Mouse (Mus musculus): ENCODE measurements around the gene Nfat5. TPM values are rescaled to one million over a fixed set of nuclear protein-coding genes. Genes with fewer than 3 reads are reported as not detected.

Gene Nfat5
- polyA plus RNA-seq, 1 experiment from 2014 or later, result 8.6 TPM

DNA sequence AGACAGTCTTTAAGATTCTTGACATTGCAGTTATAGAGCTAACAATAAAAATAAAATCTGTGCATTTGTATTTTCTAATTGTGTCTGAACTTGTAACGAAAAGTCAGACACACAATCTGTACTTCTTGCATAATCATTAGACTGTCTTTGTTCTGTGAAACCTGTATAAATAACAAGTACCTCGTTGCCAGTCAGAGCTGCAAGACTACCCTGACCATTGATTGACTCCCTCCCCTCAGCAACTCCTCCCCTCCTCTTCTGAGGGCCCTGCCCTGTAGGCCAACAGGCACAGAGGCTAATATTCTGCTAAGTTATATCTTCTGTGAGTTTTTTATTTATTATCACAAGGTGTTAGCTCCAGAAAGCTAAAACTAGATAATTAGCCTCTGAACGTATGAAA lies 112.7 kb downstream of the Nfat5 start:
- Histone ChIP-seq H3K4me2 (replicated peaks) (no peak overlapping the region), H3K27ac (0 out of 2 replicates have a peak overlapping the region, but pooled peaks have one; percentile 27), H3K36me3 (peaks cover 14% of the 10 kb centered on the region), H3K9me3 (no peaks in the 10 kb centered on the region), H3K9ac (no peak overlapping the region), H3K27me3 (replicated peaks) (no peaks in the 10 kb centered on the region), H3K4me1 (replicated peaks) (peaks cover 10% of the 10 kb centered on the region), H3K4me3 (replicated peaks) (no peak overlapping the region)
- WGBS, result 42% methylated on average over 3 of the region's 3 CpGs
- peak; percentile 39; the same call in 1 of the 2 replicates for ATAC-seq

DNA sequence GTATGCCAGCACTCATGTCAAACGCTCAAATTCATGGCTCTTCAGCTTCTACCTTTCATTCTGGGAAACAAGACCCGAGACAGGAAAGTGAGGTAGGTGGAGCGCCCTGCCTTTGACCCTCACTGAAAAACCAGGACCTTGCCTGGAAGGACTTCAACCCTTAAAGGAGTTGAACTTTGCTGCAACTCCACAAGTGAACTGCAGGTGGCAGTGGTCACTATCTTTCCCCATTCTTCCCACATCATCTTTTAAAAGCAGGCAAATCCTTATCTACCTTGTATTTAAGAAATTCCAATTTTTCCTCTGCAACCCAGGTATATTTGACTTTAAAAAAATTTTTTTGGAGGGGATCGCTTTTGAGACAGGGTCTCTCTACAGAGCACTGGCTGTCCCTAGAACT lies 118.1 kb downstream of the Nfat5 start:
- WGBS, result 58% methylated on average over 4 of the region's 4 CpGs
- Histone ChIP-seq H3K4me1 (replicated peaks) (no peaks in the 10 kb centered on the region), H3K4me2 (replicated peaks) (no peak overlapping the region), H3K27ac (no peak overlapping the region), H3K9me3 (no peaks in the 10 kb centered on the region), H3K27me3 (replicated peaks) (no peaks in the 10 kb centered on the region), H3K9ac (no peak overlapping the region), H3K36me3 (peaks cover 44% of the 10 kb centered on the region), H3K4me3 (replicated peaks) (no peak overlapping the region)
- no peak for ATAC-seq

DNA sequence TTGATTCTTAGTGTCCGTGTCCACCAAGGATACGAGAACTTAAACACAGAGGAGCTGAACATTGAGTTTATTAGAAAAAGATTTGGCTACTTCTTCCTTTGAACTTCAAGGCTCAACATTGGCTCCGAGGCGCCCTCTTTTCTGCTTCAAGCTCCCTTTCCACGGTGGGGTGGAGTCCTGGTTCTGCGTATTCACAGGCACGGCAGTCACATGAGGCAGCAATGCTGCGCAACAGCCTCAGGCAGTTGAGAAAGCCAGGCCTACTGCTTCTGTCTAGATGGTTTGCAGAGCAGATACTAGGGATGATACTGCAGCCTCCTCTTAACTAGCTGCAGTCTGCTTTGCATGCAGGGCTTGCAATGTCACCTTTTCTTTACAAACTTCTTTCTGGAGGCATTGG lies 119.3 kb downstream of the Nfat5 start:
- peaks cover 49% of the 10 kb centered on the region for H3K36me3 ChIP-seq
- no peaks in the 10 kb centered on the region for H3K27me3 ChIP-seq (replicated peaks)
- H3K27ac ChIP-seq, result no peak overlapping the region
- no peak overlapping the region for H3K9ac ChIP-seq
- no peak overlapping the region for H3K4me3 ChIP-seq (replicated peaks)
- H3K9me3 ChIP-seq, result no peaks in the 10 kb centered on the region
- no peak overlapping the region for H3K4me2 ChIP-seq (replicated peaks)
- WGBS, result 89% methylated on average over 8 of the region's 8 CpGs
- no peak for ATAC-seq
- no peaks in the 10 kb centered on the region for H3K4me1 ChIP-seq (replicated peaks)

DNA sequence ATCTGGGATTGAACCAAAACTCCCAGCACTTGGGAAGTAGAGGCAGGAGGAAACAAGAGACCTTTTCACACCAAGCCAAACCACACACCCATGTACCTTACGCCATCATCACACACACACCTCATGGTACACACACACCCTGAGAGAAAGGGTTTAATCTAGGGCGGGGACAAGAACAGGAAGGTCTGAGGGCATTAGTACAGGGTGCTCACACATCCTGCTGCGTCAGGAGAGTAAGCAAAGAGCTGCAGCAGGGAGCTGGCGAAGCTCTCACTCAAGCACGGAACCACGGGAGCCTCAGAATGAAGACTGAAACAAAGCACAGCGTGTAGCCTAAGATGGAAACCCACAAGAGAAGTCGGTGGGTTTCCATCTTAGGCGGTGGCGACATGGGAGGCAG lies 120.6 kb downstream of the Nfat5 start:
- Histone ChIP-seq H3K36me3 (peaks cover 54% of the 10 kb centered on the region), H3K27ac (no peak overlapping the region), H3K27me3 (replicated peaks) (no peaks in the 10 kb centered on the region), H3K4me2 (replicated peaks) (no peak overlapping the region), H3K9me3 (no peaks in the 10 kb centered on the region), H3K4me1 (replicated peaks) (no peaks in the 10 kb centered on the region), H3K9ac (no peak overlapping the region), H3K4me3 (replicated peaks) (no peak overlapping the region)
- 89% methylated on average over 10 of the region's 10 CpGs for WGBS
- ATAC-seq, result no peak

DNA sequence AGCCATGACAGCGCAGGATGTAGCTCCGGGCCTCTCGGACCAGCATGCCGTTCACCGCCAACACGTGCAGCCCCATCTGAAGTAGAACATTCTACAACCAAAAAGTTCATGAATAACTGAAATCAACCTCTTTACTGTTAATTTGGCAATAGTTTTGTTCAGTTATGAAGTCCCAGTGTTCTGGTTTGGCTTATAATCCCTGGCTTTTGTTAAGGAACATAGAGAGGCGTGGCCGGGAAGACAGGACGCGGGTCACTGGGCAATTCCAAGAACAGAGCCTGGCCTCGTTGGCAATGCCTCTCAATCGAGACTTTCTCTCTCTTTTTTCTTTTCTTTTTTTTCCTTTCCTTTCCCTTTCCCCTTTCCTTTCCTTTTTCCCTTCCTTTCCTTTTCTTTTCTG lies 123.7 kb downstream of the Nfat5 start:
- no peaks in the 10 kb centered on the region for H3K9me3 ChIP-seq
- H3K4me2 ChIP-seq (replicated peaks), result no peak overlapping the region
- H3K4me3 ChIP-seq (replicated peaks), result no peak overlapping the region
- peaks cover 53% of the 10 kb centered on the region for H3K36me3 ChIP-seq
- no peaks in the 10 kb centered on the region for H3K4me1 ChIP-seq (replicated peaks)
- 92% methylated on average over 12 of the region's 12 CpGs for WGBS
- H3K9ac ChIP-seq, result no peak overlapping the region
- H3K27ac ChIP-seq, result no peak overlapping the region
- ATAC-seq, result no peak
- H3K27me3 ChIP-seq (replicated peaks), result no peaks in the 10 kb centered on the region

DNA sequence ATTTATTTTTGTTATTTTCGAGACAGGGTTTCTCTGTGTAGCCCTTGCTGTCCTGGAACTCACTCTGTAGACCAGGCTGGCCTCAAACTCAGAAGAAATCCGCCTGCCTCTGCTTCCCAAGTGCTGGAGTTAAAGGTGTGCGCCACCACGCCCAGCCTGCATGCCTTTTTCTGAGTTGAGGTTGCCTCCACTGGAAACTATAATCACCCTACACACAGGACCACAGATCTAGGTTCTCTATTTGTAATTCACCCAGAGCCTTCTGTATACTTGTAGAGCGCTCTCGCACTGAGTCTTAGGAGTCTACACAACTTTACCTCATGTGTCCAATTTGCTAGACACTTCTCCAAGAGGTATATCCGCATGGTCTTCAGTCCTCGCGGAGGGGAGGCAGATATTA lies 130.9 kb downstream of the Nfat5 start:
- peaks cover 8% of the 10 kb centered on the region for H3K4me1 ChIP-seq (replicated peaks)
- peak overlapping the region; percentile 66 for H3K4me2 ChIP-seq (replicated peaks)
- peak; percentile 10; the same call in 1 of the 2 replicates for ATAC-seq
- H3K9ac ChIP-seq, result peak overlapping the region; percentile 91
- H3K9me3 ChIP-seq, result no peaks in the 10 kb centered on the region
- WGBS, result 26% methylated on average over 9 of the region's 9 CpGs
- H3K36me3 ChIP-seq, result peaks cover 14% of the 10 kb centered on the region; the same call in 1 of the 2 replicates
- no peaks in the 10 kb centered on the region for H3K27me3 ChIP-seq (replicated peaks)
- 0 out of 2 replicates have a peak overlapping the region, but pooled peaks have one; percentile 72 for H3K27ac ChIP-seq
- peak overlapping the region; percentile 85 for H3K4me3 ChIP-seq (replicated peaks)

DNA sequence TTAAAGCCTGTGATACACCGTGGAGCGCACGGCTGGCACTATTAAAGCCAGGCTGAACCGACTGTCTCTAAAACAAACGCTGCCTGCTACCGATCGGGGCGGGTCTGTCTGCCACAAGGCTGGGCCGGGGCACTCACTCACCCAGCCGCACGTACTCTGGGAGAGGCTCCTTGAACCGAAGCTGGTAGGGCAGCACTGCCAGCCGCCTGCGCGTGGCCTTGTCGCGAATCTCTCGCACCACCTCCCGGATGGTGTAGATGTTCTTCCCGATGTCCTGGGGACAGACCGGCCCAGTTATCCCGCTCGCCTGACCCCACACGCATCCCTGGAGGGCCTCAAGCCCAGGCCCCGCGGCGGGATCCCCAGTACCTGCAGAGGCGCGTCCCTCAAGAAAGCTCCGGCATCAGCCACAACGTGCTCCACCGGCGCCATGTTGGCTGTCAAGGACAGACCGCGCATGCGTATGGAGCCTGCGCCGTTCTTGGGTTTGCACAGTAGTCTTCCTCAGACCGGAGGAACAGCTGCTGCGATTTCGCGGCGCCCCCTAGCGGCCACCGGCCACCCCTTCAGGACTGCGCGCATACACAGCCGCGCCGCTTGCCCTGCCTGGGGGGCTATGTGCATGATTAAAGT lies 131.4 kb downstream of the Nfat5 start, which contains the start of gene Nob1:
Nob1 (minus strand) TSS at position 455 of the 633 bp plus-strand sequence.
- Histone ChIP-seq H3K27ac (peak within 1 kb of the TSS; percentile 72), H3K4me2 (replicated peaks) (peak within 1 kb of the TSS; percentile 66), H3K27me3 (replicated peaks) (no peaks in the 10 kb centered on the region), H3K9me3 (no peaks in the 10 kb centered on the region), H3K9ac (peak within 1 kb of the TSS; percentile 91), H3K36me3 (peaks cover 10% of the 10 kb centered on the region; the same call in 1 of the 2 replicates), H3K4me3 (replicated peaks) (peak within 1 kb of the TSS; percentile 85), H3K4me1 (replicated peaks) (peaks cover 8% of the 10 kb centered on the region)
- ATAC-seq, result peak; percentile 99
- under 1% methylated on average over 50 of the region's 50 CpGs for WGBS

DNA sequence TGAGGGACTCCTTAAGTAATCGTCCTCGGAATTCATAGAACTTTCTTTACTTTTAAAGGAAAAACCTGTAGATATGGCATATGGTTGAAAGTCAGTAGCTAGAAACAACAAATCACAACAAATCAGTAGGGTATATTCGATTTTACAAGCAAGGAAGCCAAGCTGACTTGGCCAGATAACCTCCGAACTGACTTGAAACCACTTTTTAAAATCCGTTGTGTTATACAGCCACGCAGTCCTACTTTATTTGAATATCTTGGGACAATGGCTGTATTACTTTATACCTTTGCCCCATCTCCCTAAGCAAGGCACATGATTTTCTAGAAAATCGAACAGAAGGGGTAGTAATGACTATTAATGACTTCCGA lies 131.9 kb downstream of the Nfat5 start:
- H3K4me1 ChIP-seq (replicated peaks), result peaks cover 8% of the 10 kb centered on the region
- H3K4me2 ChIP-seq (replicated peaks), result no peak overlapping the region
- H3K27me3 ChIP-seq (replicated peaks), result no peaks in the 10 kb centered on the region
- ATAC-seq, result no peak
- H3K4me3 ChIP-seq (replicated peaks), result 0 out of 2 replicates have a peak overlapping the region, but pooled peaks have one; percentile 85
- H3K27ac ChIP-seq, result no peak overlapping the region
- no peak overlapping the region for H3K9ac ChIP-seq
- H3K9me3 ChIP-seq, result no peaks in the 10 kb centered on the region
- 0 out of 2 replicates have a peak, but pooled peaks cover 5% of the 10 kb centered on the region for H3K36me3 ChIP-seq
- 42% methylated on average over 8 of the region's 8 CpGs for WGBS

Other genes with a start within 250 kb of the Nfat5 start
- 52.5 and 54.8 TPM in 2 replicates for gene Pdf, start 244.9 kb upstream of the Nfat5 start, polyA plus RNA-seq (2015; fragmentation: Nextera tagmentation; extraction: Ambion mirVana)
- gene Cog8, start 236.8 kb upstream of the Nfat5 start, polyA plus RNA-seq (2015; fragmentation: Nextera tagmentation; extraction: Ambion mirVana), result 39.3 and 40.4 TPM in 2 replicates
- 92.5 and 97.3 TPM in 2 replicates for gene Nip7, start 236.6 kb upstream of the Nfat5 start, polyA plus RNA-seq (2015; fragmentation: Nextera tagmentation; extraction: Ambion mirVana)
- 34.2 and 73.3 TPM in 2 replicates for gene Tmed6, start 227.8 kb upstream of the Nfat5 start, polyA plus RNA-seq (2015; fragmentation: Nextera tagmentation; extraction: Ambion mirVana)
- 14.8 and 16.4 TPM in 2 replicates for gene Terf2, start 196.9 kb upstream of the Nfat5 start, polyA plus RNA-seq (2015; fragmentation: Nextera tagmentation; extraction: Ambion mirVana)
- gene Cyb5b, start 142.8 kb upstream of the Nfat5 start, polyA plus RNA-seq (2015; fragmentation: Nextera tagmentation; extraction: Ambion mirVana), result 139 and 144 TPM in 2 replicates
- 14.4 and 18.2 TPM in 2 replicates for gene Nqo1, start 109.7 kb downstream of the Nfat5 start, polyA plus RNA-seq (2015; fragmentation: Nextera tagmentation; extraction: Ambion mirVana)
- gene Nob1, start 131.6 kb downstream of the Nfat5 start, polyA plus RNA-seq (2015; fragmentation: Nextera tagmentation; extraction: Ambion mirVana), result 74.4 and 74.8 TPM in 2 replicates
- gene Wwp2, start 142.9 kb downstream of the Nfat5 start, polyA plus RNA-seq (2015; fragmentation: Nextera tagmentation; extraction: Ambion mirVana), result 37.0 and 39.2 TPM in 2 replicates

All from intestine, embryonic 15.5 days (tissue).